Mouse (Mus musculus): ENCODE results near the gene Selenbp1. TPM values are rescaled to one million over a fixed set of nuclear protein-coding genes. Genes with fewer than 3 reads are reported as not detected.
A peak's percentile ranks its signal among the peaks of the same experiment; 100 is the strongest.
"Not testable (repeated sequence)": the region's sequence is repeated elsewhere in the genome, so short reads cannot be mapped to it uniquely, and the experiment has no call there.

The Selenbp1 gene
- total RNA-seq, 1 experiment from 2014 or later, result 8.9 TPM

- not testable (repeated sequence) for ATAC-seq (replicated peaks; ENCODE audit: insufficient number of reproducible peaks, low FRiP score, low TSS enrichment, poor library complexity, severe bottlenecking)
Measured at GRCm38 (mm10) chr3:94930386-94931266, 2.2 kb upstream of the Selenbp1 start.

- not testable (repeated sequence) for ATAC-seq (replicated peaks; ENCODE audit: insufficient number of reproducible peaks, low FRiP score, low TSS enrichment, poor library complexity, severe bottlenecking)
Measured at GRCm38 (mm10) chr3:94931427-94932082, 1.3 kb upstream of the Selenbp1 start.

DNA sequence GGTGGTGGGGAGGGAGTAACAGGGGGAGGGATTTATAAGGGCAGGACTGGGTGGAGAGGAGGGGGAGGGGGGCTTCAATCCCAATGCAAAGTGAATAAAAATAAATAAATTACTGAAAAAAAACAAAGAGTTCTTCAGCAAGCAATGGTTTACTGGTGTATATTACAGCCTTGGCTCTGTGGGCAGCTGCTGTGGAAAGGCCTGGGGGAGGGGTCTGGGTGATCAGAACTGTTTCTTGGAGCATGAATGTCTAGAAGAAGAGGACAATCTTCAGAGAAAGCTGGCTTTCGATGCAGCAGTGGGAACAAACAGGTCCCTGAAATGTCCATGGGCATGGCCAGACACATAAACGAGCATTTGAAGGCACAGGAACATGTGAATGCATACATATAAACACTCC lies 577 bp upstream of the Selenbp1 start:
- not testable (repeated sequence) for ATAC-seq (replicated peaks; ENCODE audit: insufficient number of reproducible peaks, low FRiP score, low TSS enrichment, poor library complexity, severe bottlenecking)

- not testable (repeated sequence) for ATAC-seq (replicated peaks; ENCODE audit: insufficient number of reproducible peaks, low FRiP score, low TSS enrichment, poor library complexity, severe bottlenecking)
Measured at GRCm38 (mm10) chr3:94933604-94934003, 748 bp downstream of the Selenbp1 start.

- ATAC-seq (replicated peaks; ENCODE audit: insufficient number of reproducible peaks, low FRiP score, low TSS enrichment, poor library complexity, severe bottlenecking), result not testable (repeated sequence)
Measured at GRCm38 (mm10) chr3:94934564-94934963, 1.7 kb downstream of the Selenbp1 start.

DNA sequence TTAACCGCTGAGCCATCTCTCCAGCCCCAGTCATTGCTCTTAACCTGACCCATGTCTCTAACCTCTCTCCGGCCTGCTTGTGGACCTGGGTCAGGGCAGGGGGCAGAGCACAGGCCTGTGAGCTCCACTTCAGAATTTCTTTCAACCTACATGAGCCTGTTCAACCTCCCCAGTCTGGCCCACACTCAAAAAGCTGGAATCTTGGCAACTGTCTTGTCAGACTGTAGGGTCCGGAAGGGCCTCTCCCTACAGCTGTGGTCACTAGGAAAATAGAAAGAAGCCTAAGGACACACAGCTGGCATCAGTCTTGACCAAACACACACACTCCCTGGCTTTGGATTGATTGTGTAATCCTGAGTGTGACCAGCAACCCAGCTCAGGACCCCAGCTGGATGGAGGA lies 2.5 kb downstream of the Selenbp1 start:
- ATAC-seq (replicated peaks; ENCODE audit: insufficient number of reproducible peaks, low FRiP score, low TSS enrichment, poor library complexity, severe bottlenecking), result not testable (repeated sequence)

DNA sequence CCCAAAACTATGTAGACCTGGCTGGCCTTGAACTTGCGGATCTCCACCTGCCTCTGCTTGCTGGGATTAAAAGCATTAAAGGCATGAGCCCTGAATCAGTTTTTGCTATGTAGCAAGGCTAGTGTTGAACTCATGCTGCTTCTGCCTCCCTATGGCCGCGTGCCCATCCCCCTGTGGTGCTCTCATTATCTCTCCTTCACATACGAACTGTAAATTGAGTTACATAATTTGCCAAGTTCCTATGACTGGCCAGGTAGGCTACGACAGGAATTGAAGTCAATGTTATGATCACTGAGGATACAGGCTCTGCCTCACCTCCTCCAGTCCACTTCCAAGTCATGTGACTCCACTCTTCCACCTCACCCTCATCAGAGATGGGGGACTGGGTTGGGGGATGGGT lies 3.3 kb downstream of the Selenbp1 start:
- not testable (repeated sequence) for ATAC-seq (replicated peaks; ENCODE audit: insufficient number of reproducible peaks, low FRiP score, low TSS enrichment, poor library complexity, severe bottlenecking)

- not testable (repeated sequence) for ATAC-seq (replicated peaks; ENCODE audit: insufficient number of reproducible peaks, low FRiP score, low TSS enrichment, poor library complexity, severe bottlenecking)
Measured at GRCm38 (mm10) chr3:94937194-94937593, 4.3 kb downstream of the Selenbp1 start.

DNA sequence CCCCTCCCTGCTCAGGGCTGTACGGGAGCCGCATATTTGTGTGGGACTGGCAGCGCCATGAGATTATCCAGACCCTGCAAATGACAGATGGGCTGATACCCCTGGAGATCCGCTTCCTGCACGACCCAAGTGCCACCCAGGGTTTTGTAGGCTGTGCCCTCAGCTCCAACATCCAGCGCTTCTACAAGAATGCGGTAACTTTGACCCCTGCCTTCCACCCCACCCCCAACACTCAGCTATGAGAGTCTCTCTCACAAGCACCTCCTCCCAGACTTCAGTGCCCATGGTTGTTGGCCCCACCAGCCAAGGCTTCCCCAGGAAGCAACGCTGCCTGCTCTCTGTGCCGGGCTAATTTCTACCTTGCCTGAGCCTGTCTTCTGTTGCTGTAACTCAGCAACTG lies 7.2 kb downstream of the Selenbp1 start:
- not testable (repeated sequence) for ATAC-seq (replicated peaks; ENCODE audit: insufficient number of reproducible peaks, low FRiP score, low TSS enrichment, poor library complexity, severe bottlenecking)

DNA sequence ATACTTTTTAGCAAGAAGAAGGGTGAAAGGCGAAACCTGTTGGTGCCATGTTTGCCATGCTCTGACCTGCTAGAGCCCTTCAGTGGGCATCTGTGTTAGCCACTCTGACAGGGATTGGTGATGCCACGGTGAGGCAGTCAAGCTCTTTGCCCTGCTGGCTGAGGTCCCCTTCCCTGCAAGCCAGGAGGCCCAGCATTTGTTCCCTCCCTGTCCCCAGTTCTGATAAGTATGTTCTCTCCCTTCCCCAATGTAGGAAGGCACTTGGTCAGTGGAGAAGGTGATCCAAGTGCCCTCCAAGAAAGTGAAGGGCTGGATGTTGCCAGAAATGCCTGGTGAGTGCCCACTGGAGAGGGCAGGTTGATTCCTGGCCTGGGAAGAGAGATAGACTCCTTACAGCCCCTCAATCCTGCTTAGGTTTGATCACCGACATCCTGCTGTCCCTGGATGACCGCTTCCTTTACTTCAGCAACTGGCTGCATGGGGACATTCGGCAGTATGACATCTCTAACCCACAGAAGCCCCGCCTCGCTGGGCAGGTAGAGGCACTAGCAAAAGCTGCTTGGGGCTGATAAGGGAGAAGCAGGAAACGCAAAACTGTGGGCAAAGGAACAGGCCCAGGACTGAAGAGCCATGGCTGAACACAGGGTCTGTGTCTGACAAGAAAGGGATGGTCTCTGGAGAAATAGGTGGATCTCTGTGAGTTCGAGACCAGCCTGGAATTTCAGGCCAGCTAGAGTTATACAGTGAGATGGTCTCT lies 9.5 kb downstream of the Selenbp1 start:
- not testable (repeated sequence) for ATAC-seq (replicated peaks; ENCODE audit: insufficient number of reproducible peaks, low FRiP score, low TSS enrichment, poor library complexity, severe bottlenecking)

DNA sequence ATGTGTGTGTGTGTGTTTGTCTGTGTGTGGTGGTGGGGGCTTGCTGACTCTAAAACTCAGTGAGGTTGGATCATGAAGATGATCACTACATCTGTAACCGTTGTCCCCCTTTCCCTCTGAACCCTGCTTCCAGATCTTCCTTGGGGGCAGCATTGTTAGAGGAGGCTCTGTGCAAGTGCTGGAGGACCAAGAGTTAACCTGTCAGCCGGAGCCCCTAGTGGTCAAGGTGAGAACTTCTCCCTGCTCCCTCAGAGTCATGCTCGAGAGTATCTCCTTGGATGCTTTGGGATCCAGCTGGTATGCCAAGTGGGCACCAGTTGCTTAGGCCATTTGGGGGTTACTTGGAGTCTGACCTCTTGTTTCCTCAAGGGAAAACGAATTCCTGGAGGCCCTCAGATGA lies 10.8 kb downstream of the Selenbp1 start:
- ATAC-seq (replicated peaks; ENCODE audit: insufficient number of reproducible peaks, low FRiP score, low TSS enrichment, poor library complexity, severe bottlenecking), result peak; percentile 62; the same call in 1 of the 2 replicates

DNA sequence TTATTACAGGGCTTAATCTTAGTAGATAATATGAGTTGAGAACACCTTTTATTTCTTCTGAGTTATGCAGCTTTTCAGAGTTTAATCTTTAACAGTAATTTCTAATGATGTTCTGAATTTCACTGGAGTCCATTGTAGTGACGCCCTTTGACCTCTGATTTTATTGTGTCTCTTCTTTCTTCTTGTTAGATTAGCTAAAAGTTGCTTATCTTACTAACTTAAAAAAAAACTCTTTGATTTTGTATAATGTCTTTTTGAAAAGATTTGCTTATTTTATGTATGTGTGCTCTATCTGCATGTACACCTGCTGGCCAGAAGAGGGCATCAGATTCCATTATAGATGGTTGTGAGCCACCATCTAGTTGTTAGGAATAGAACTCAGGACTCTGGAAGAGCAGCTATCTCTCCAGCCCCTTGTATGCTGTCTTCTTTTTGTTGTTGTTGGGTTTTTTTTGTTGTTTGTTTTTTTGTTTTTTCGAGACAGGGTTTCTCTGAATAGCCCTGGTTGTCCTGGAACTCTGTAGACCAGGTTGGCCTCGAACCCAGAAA lies 15.3 kb downstream of the Selenbp1 start:
- no peak for ATAC-seq (replicated peaks; ENCODE audit: insufficient number of reproducible peaks, low FRiP score, low TSS enrichment, poor library complexity, severe bottlenecking)

DNA sequence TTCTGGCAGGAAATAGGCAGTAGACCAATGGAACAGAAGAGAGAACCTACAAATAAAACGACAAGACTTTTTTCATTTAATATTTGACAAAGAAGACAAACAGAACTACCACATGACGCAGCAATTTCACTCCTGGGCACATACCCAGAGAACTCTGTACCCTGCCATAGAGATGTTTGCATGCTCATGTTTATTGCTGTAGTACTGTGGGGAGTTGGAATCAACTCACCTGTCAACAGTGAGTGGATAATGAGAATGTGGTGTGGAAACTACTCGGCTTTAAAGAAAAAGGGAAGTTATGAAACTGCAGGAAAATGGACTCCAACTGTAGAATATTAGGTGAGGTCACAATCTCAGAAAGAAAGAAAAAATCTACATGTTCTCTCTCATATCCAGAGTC lies 16.8 kb downstream of the Selenbp1 start:
- no peak for ATAC-seq (replicated peaks; ENCODE audit: insufficient number of reproducible peaks, low FRiP score, low TSS enrichment, poor library complexity, severe bottlenecking)

DNA sequence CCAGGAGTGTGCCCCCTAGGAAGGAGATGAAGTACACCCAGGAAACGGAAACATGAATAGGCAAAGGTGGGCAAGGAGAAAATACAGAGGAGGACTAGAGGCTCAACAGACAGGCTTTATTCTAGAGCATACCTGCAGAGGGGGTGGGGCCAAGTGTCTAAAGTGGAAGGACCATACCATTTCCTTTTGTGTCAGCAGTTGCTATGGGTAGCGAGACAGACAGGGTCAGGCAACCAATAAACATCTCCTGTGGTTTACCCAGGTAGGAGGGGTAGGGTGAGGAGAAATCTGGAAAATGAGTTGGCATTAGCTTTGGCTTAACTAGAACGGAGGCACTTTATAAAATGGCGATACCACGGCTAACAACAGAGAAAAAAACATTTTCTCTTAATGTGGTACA lies 19.9 kb downstream of the Selenbp1 start:
- no peak for ATAC-seq (replicated peaks; ENCODE audit: insufficient number of reproducible peaks, low FRiP score, low TSS enrichment, poor library complexity, severe bottlenecking)

DNA sequence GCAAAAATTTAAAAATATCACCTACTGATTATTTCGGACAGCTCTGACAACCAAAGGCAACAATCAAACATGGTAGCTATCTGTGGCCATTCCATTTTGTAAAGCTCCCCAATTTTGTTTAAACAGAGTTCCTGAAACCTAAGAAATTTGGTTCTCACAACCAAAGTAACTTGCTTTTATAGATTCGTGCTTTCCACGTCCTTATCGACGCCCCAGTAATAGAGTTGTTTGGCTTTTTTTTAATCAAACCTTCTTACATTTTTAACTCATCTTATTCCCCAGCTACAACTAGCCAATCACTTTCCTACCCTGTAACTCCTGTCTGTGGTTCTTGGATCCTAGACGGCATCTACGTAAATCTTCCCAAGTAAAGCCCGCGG lies 20.5 kb downstream of the Selenbp1 start:
- no peak for ATAC-seq (replicated peaks; ENCODE audit: insufficient number of reproducible peaks, low FRiP score, low TSS enrichment, poor library complexity, severe bottlenecking)

GRCm38 (mm10) chr3:94953764-94954616 lies 21.1 kb downstream of the Selenbp1 start, which contains the start of gene Rfx5:
Gene Rfx5 (plus strand): TSS chr3:94954075.
- peak; percentile 95 for ATAC-seq (replicated peaks; ENCODE audit: insufficient number of reproducible peaks, low FRiP score, low TSS enrichment, poor library complexity, severe bottlenecking)

GRCm38 (mm10) chr3:94958295-94958694 lies 25.4 kb downstream of the Selenbp1 start:
- ATAC-seq (replicated peaks; ENCODE audit: insufficient number of reproducible peaks, low FRiP score, low TSS enrichment, poor library complexity, severe bottlenecking), result no peak

GRCm38 (mm10) chr3:94959871-94960270 lies 27.0 kb downstream of the Selenbp1 start:
- ATAC-seq (replicated peaks; ENCODE audit: insufficient number of reproducible peaks, low FRiP score, low TSS enrichment, poor library complexity, severe bottlenecking), result no peak

All from monocyte, adult 5-6 weeks (primary cell).